Comparison of ENCODE assay signal across 9 mouse cellular contexts in genomic region chr1:64117478-64118284, GRCm38 (mm10). TPM values are rescaled to one million over a fixed set of nuclear protein-coding genes. Genes with fewer than 3 reads are reported as not detected.
DNase-seq lines count a peak whose midpoint lies in the region; ATAC-seq lines count a peak whose summit lies in the region.
"Had no signal": no experiment of that assay in that cellular context is flagged by ENCODE, and none has a peak within 500 bp of the region (broad histone marks: within the 10 kb centered on the region; RNA-seq: fewer than 3 reads in every experiment).

No protein-coding gene starts in this region.

- no peak for DNase-seq in kidney, adult 8-10 months
- DNase-seq in embryonic facial prominence, embryonic 10.5 days (ENCODE audit: low spot score): no peak
- no peak for DNase-seq in hindbrain, embryonic 14.5 days (ENCODE audit: low spot score)
- no peak for DNase-seq in urinary bladder, postnatal 10 days (ENCODE audit: low spot score)
- no peak for DNase-seq in adrenal gland, adult 2 months
- DNase-seq: layer of hippocampus, postnatal 36 days had no signal

- no peaks in the 10 kb centered on the region for H3K27me3 ChIP-seq in kidney, embryonic 14.5 days (ENCODE audit: control insufficient read depth, insufficient read depth, low read length)
- no peaks in the 10 kb centered on the region for H3K27me3 ChIP-seq in embryonic facial prominence, embryonic 10.5 days (replicated peaks; ENCODE audit: low read depth, poor library complexity, severe bottlenecking)
- no peaks in the 10 kb centered on the region for H3K27me3 ChIP-seq in hindbrain, embryonic 14.5 days (ENCODE audit: control insufficient read depth, insufficient read depth, low read length)
- no peaks in the 10 kb centered on the region for H3K27me3 ChIP-seq in midbrain, embryonic 13.5 days

- peak overlapping the region; percentile 85; the same call in 1 of the 2 replicates for H3K4me3 ChIP-seq in kidney, embryonic 14.5 days (ENCODE audit: low read length)
- peak overlapping the region; percentile 86 for H3K4me3 ChIP-seq in embryonic facial prominence, embryonic 10.5 days
- peak overlapping the region; percentile 78 for H3K4me3 ChIP-seq in hindbrain, embryonic 14.5 days (replicated peaks; ENCODE audit: low read length)
- peak overlapping the region; percentile 79 for H3K4me3 ChIP-seq in midbrain, embryonic 13.5 days (replicated peaks)

- WGBS in kidney, embryonic 14.5 days: 66% methylated on average over 11 of the region's 11 CpGs
- 76% methylated on average over 11 of the region's 11 CpGs for WGBS in embryonic facial prominence, embryonic 10.5 days
- WGBS in hindbrain, embryonic 14.5 days: 55% methylated on average over 11 of the region's 11 CpGs
- 67% methylated on average over 11 of the region's 11 CpGs for WGBS in midbrain, embryonic 13.5 days

- peaks cover 17% of the 10 kb centered on the region; the same call in 1 of the 2 replicates for H3K4me1 ChIP-seq in kidney, embryonic 14.5 days (ENCODE audit: control insufficient read depth, insufficient read depth, low read length)
- H3K4me1 ChIP-seq in embryonic facial prominence, embryonic 10.5 days: peaks cover 42% of the 10 kb centered on the region
- H3K4me1 ChIP-seq in hindbrain, embryonic 14.5 days (replicated peaks; ENCODE audit: control insufficient read depth, insufficient read depth, low read length): peaks cover 52% of the 10 kb centered on the region
- H3K4me1 ChIP-seq in midbrain, embryonic 13.5 days (replicated peaks): peaks cover 60% of the 10 kb centered on the region

- H3K27ac ChIP-seq in kidney, embryonic 14.5 days (ENCODE audit: low read depth, low read length): no peak overlapping the region
- no peak overlapping the region for H3K27ac ChIP-seq in embryonic facial prominence, embryonic 10.5 days (replicated peaks)
- H3K27ac ChIP-seq in hindbrain, embryonic 14.5 days: peak overlapping the region; percentile 100
- H3K27ac ChIP-seq in midbrain, embryonic 13.5 days: peak overlapping the region; percentile 100

- ATAC-seq in kidney, embryonic 14.5 days (ENCODE audit: low FRiP score, low TSS enrichment): no peak
- ATAC-seq in hindbrain, embryonic 14.5 days (ENCODE audit: low FRiP score): no peak
- no peak for ATAC-seq in midbrain, embryonic 13.5 days
- ATAC-seq in granulocyte monocyte progenitor cell, adult 5-6 weeks (replicated peaks; ENCODE audit: poor library complexity, severe bottlenecking): no peak

- no peaks in the 10 kb centered on the region for H3K9me3 ChIP-seq in kidney, embryonic 14.5 days (ENCODE audit: control insufficient read depth, low read length)
- no peaks in the 10 kb centered on the region for H3K9me3 ChIP-seq in embryonic facial prominence, embryonic 10.5 days
- no peaks in the 10 kb centered on the region for H3K9me3 ChIP-seq in hindbrain, embryonic 14.5 days (ENCODE audit: control insufficient read depth, low read length)
- H3K9me3 ChIP-seq in midbrain, embryonic 13.5 days: no peaks in the 10 kb centered on the region

- H3K9ac ChIP-seq in kidney, embryonic 14.5 days (ENCODE audit: low read depth, low read length): no peak overlapping the region
- peak overlapping the region; percentile 98 for H3K9ac ChIP-seq in hindbrain, embryonic 14.5 days
- peak overlapping the region; percentile 94 for H3K9ac ChIP-seq in midbrain, embryonic 13.5 days (replicated peaks)

- no peaks in the 10 kb centered on the region for H3K36me3 ChIP-seq in kidney, embryonic 14.5 days (ENCODE audit: control insufficient read depth, insufficient read depth, low read length)
- H3K36me3 ChIP-seq in embryonic facial prominence, embryonic 10.5 days (replicated peaks): no peaks in the 10 kb centered on the region
- H3K36me3 ChIP-seq in hindbrain, embryonic 14.5 days (replicated peaks; ENCODE audit: control insufficient read depth, insufficient read depth): no peaks in the 10 kb centered on the region
- H3K36me3 ChIP-seq in midbrain, embryonic 13.5 days: no peaks in the 10 kb centered on the region

- peak overlapping the region; percentile 76; the same call in 1 of the 2 replicates for H3K4me2 ChIP-seq in kidney, embryonic 14.5 days (replicated peaks; ENCODE audit: low read depth, low read length)
- H3K4me2 ChIP-seq in hindbrain, embryonic 14.5 days (replicated peaks): peak overlapping the region; percentile 57
- peak overlapping the region; percentile 74 for H3K4me2 ChIP-seq in midbrain, embryonic 13.5 days (replicated peaks)

RNA-seq across cellular contexts. Expression of gene Klf7, which starts 4.4 kb away (rescaled TPM):
- 18.1 and 21.0 TPM in 2 replicates for polyA plus RNA-seq in kidney, embryonic 14.5 days (2014; fragmentation: Nextera tagmentation; extraction: Ambion mirVana)
- polyA plus RNA-seq in embryonic facial prominence, embryonic 10.5 days (2016; fragmentation: Nextera tagmentation; extraction: Ambion mirVana): 14.8 and 15.2 TPM in 2 replicates
- polyA plus RNA-seq in hindbrain, embryonic 14.5 days (2014; fragmentation: Nextera tagmentation; extraction: Ambion mirVana): 80.1 and 86.6 TPM in 2 replicates
- polyA plus RNA-seq in midbrain, embryonic 13.5 days (2015; fragmentation: Nextera tagmentation; extraction: Ambion mirVana): 84.5 and 92.2 TPM in 2 replicates
- total RNA-seq in granulocyte monocyte progenitor cell, adult 5-6 weeks (2014; fragmentation: Nextera tagmentation): 5.0 and 8.5 TPM in 2 replicates
- 6.3 and 12.4 TPM in 2 replicates for total RNA-seq in granulocyte monocyte progenitor cell, adult 5-6 weeks (2017)
- 10 to 100 TPM; 13.4 to 18.6 TPM for total RNA-seq in adrenal gland, adult 2 months (2021)
- polyA plus RNA-seq in adrenal gland, adult 2 months (2012; rRNA removed): 7.1 and 15.5 TPM in 2 replicates

Comparison
In these comparisons a context has a peak if more than half of its experiments do, and no peak if none do; other contexts are left out.
1. H3K27ac ChIP-seq: peak in hindbrain, embryonic 14.5 days (single experiment) and midbrain, embryonic 13.5 days (single experiment); none in kidney, embryonic 14.5 days (single experiment) and embryonic facial prominence, embryonic 10.5 days (single experiment).
2. Peak in every context shown above with its lines, with median percentiles within 50 percentile points of each other: H3K4me2 ChIP-seq and H3K4me3 ChIP-seq.